Mouse (Mus musculus): ENCODE results near the gene Gm28372. TPM values are rescaled to one million over a fixed set of nuclear protein-coding genes. Genes with fewer than 3 reads are reported as not detected.
"Not testable (repeated sequence)": the region's sequence is repeated elsewhere in the genome, so short reads cannot be mapped to it uniquely, and the experiment has no call there.

Gm28372 gene
- not detected in 2 replicates for polyA plus RNA-seq (2015; fragmentation: Nextera tagmentation; extraction: Ambion mirVana)

- no peak within 1 kb of the TSS for H3K9ac ChIP-seq
- WGBS (ENCODE audit: insufficient replicate concordance), result 48% methylated on average over 1 of the region's 1 CpGs
- DNase-seq (no peak), ATAC-seq (ENCODE audit: low read depth) (no peak)
- H3K27me3 ChIP-seq, result 0 out of 2 replicates have a peak, but pooled peaks cover under 1% of the 10 kb centered on the region
- H3K27ac ChIP-seq, result no peak within 1 kb of the TSS
- no peaks in the 10 kb centered on the region for H3K9me3 ChIP-seq (replicated peaks)
- H3K4me3 ChIP-seq (replicated peaks), result no peak within 1 kb of the TSS
- no peak within 1 kb of the TSS for H3K4me2 ChIP-seq
- H3K4me1 ChIP-seq (replicated peaks), result no peaks in the 10 kb centered on the region
- no peaks in the 10 kb centered on the region for H3K36me3 ChIP-seq
These were observed at the start of gene Gm28372, which contains the start of gene 1700020A23Rik for GRCm38 (mm10) chr2:130404939-130405338. Gene Gm28372 (plus strand): TSS chr2:130405239. Gene 1700020A23Rik (plus strand): TSS chr2:130405259.

- Histone ChIP-seq H3K27ac (no peak overlapping the region), H3K27me3 (peaks cover 51% of the 10 kb centered on the region), H3K4me2 (no peak overlapping the region), H3K4me1 (replicated peaks) (no peaks in the 10 kb centered on the region), H3K9ac (no peak overlapping the region), H3K4me3 (replicated peaks) (no peak overlapping the region), H3K36me3 (no peaks in the 10 kb centered on the region), H3K9me3 (replicated peaks) (no peaks in the 10 kb centered on the region)
- WGBS (ENCODE audit: insufficient replicate concordance), result 73% methylated on average over 5 of the region's 5 CpGs
- DNase-seq (no peak), ATAC-seq (ENCODE audit: low read depth) (no peak)
These were observed 47.5 kb upstream of the Gm28372 start for GRCm38 (mm10) chr2:130357551-130357950.

GRCm38 (mm10) chr2:130358852-130359251 is 46.2 kb upstream of the Gm28372 start:
- Histone ChIP-seq H3K27me3 (peaks cover 64% of the 10 kb centered on the region), H3K27ac (no peak overlapping the region), H3K9me3 (replicated peaks) (no peaks in the 10 kb centered on the region), H3K36me3 (no peaks in the 10 kb centered on the region), H3K9ac (no peak overlapping the region), H3K4me1 (replicated peaks) (no peaks in the 10 kb centered on the region), H3K4me3 (replicated peaks) (no peak overlapping the region), H3K4me2 (no peak overlapping the region)
- no peak for DNase-seq
- no peak for ATAC-seq (ENCODE audit: low read depth)
- 10% methylated on average over 5 of the region's 5 CpGs for WGBS (ENCODE audit: insufficient replicate concordance)

- Histone ChIP-seq H3K4me3 (replicated peaks) (no peak overlapping the region), H3K9me3 (replicated peaks) (no peaks in the 10 kb centered on the region), H3K9ac (no peak overlapping the region), H3K36me3 (no peaks in the 10 kb centered on the region), H3K27me3 (peaks cover 92% of the 10 kb centered on the region), H3K4me1 (replicated peaks) (no peaks in the 10 kb centered on the region), H3K4me2 (no peak overlapping the region), H3K27ac (no peak overlapping the region)
- DNase-seq (no peak), ATAC-seq (ENCODE audit: low read depth) (no peak)
- 1% methylated on average over 14 of the region's 14 CpGs for WGBS (ENCODE audit: insufficient replicate concordance)
These were observed 42.5 kb upstream of the Gm28372 start for GRCm38 (mm10) chr2:130362511-130363026.

- Histone ChIP-seq H3K9me3 (replicated peaks) (no peaks in the 10 kb centered on the region), H3K4me2 (peak overlapping the region; percentile 57), H3K27ac (no peak overlapping the region), H3K4me3 (replicated peaks) (peak overlapping the region; percentile 37), H3K27me3 (peaks cover 63% of the 10 kb centered on the region), H3K4me1 (replicated peaks) (no peaks in the 10 kb centered on the region), H3K9ac (peak overlapping the region; percentile 17; the same call in 1 of the 2 replicates), H3K36me3 (no peaks in the 10 kb centered on the region)
- DNase-seq, result no peak
- no peak for ATAC-seq (ENCODE audit: low read depth)
- 8% methylated on average over 30 of the region's 30 CpGs for WGBS (ENCODE audit: insufficient replicate concordance)
These were observed 39.6 kb upstream of the Gm28372 start for GRCm38 (mm10) chr2:130365211-130366094.

- Histone ChIP-seq H3K27me3 (peaks cover 44% of the 10 kb centered on the region), H3K36me3 (no peaks in the 10 kb centered on the region), H3K4me2 (no peak overlapping the region), H3K9me3 (replicated peaks) (no peaks in the 10 kb centered on the region), H3K4me1 (replicated peaks) (peaks cover 16% of the 10 kb centered on the region), H3K27ac (no peak overlapping the region), H3K9ac (no peak overlapping the region), H3K4me3 (replicated peaks) (no peak overlapping the region)
- WGBS (ENCODE audit: insufficient replicate concordance), result 32% methylated on average over 4 of the region's 4 CpGs
- ATAC-seq (ENCODE audit: low read depth), result no peak
- DNase-seq, result no peak
These were observed 37.7 kb upstream of the Gm28372 start for GRCm38 (mm10) chr2:130367386-130367785.

- ATAC-seq (ENCODE audit: low read depth), result 0 out of 2 replicates have a peak, but pooled peaks have one; percentile 54
- peaks cover 28% of the 10 kb centered on the region for H3K4me1 ChIP-seq (replicated peaks)
These were observed 32.0 kb upstream of the Gm28372 start for GRCm38 (mm10) chr2:130373026-130373425.

GRCm38 (mm10) chr2:130374951-130375350 is 30.1 kb upstream of the Gm28372 start:
- WGBS (ENCODE audit: insufficient replicate concordance), result 65% methylated on average over 4 of the region's 4 CpGs
- no peak for ATAC-seq (ENCODE audit: low read depth)

More at GRCm38 (mm10) chr2:130373026-130373425, 32.0 kb upstream of the Gm28372 start:
- not testable (repeated sequence) for H3K9ac ChIP-seq; H3K27me3 ChIP-seq; H3K4me2 ChIP-seq; H3K4me3 ChIP-seq (replicated peaks); H3K27ac ChIP-seq; H3K36me3 ChIP-seq; H3K9me3 ChIP-seq (replicated peaks)
- 4% methylated on average over 1 of the region's 1 CpGs for WGBS (ENCODE audit: insufficient replicate concordance)
- peak; percentile 27 for DNase-seq

GRCm38 (mm10) chr2:130383205-130383604 is 21.8 kb upstream of the Gm28372 start:
- Histone ChIP-seq H3K36me3 (no peaks in the 10 kb centered on the region), H3K4me1 (replicated peaks) (no peaks in the 10 kb centered on the region), H3K9ac (no peak overlapping the region), H3K4me2 (no peak overlapping the region), H3K27me3 (peaks cover 16% of the 10 kb centered on the region), H3K4me3 (replicated peaks) (no peak overlapping the region), H3K9me3 (replicated peaks) (no peaks in the 10 kb centered on the region), H3K27ac (no peak overlapping the region)
- DNase-seq (no peak), ATAC-seq (ENCODE audit: low read depth) (no peak)
- WGBS (ENCODE audit: insufficient replicate concordance), result 48% methylated on average over 3 of the region's 3 CpGs

More at GRCm38 (mm10) chr2:130374951-130375350, 30.1 kb upstream of the Gm28372 start:
- Histone ChIP-seq H3K9ac (no peak overlapping the region), H3K4me3 (replicated peaks) (no peak overlapping the region), H3K36me3 (no peaks in the 10 kb centered on the region), H3K4me1 (replicated peaks) (peaks cover 28% of the 10 kb centered on the region), H3K27ac (no peak overlapping the region), H3K9me3 (replicated peaks) (no peaks in the 10 kb centered on the region), H3K4me2 (no peak overlapping the region), H3K27me3 (peaks cover 6% of the 10 kb centered on the region; the same call in 1 of the 2 replicates)
- DNase-seq, result no peak

- WGBS (ENCODE audit: insufficient replicate concordance), result 62% methylated on average over 6 of the region's 6 CpGs
- DNase-seq, result no peak
- H3K4me3 ChIP-seq (replicated peaks), result no peak overlapping the region
These were observed 21.1 kb upstream of the Gm28372 start for GRCm38 (mm10) chr2:130383895-130384294.

GRCm38 (mm10) chr2:130386212-130386611 is 18.8 kb upstream of the Gm28372 start:
- WGBS (ENCODE audit: insufficient replicate concordance), result 38% methylated on average over 1 of the region's 1 CpGs
- ATAC-seq (ENCODE audit: low read depth), result no peak
- H3K9me3 ChIP-seq (replicated peaks), result no peaks in the 10 kb centered on the region

More at GRCm38 (mm10) chr2:130383895-130384294, 21.1 kb upstream of the Gm28372 start:
- ATAC-seq (ENCODE audit: low read depth), result no peak
- Histone ChIP-seq H3K9ac (no peak overlapping the region), H3K9me3 (replicated peaks) (no peaks in the 10 kb centered on the region), H3K4me2 (no peak overlapping the region), H3K36me3 (no peaks in the 10 kb centered on the region), H3K27ac (no peak overlapping the region), H3K4me1 (replicated peaks) (no peaks in the 10 kb centered on the region), H3K27me3 (peaks cover 15% of the 10 kb centered on the region)

More at GRCm38 (mm10) chr2:130386212-130386611, 18.8 kb upstream of the Gm28372 start:
- no peak for DNase-seq
- H3K9ac ChIP-seq, result no peak overlapping the region
- H3K27ac ChIP-seq, result no peak overlapping the region
- H3K4me2 ChIP-seq, result no peak overlapping the region
- no peaks in the 10 kb centered on the region for H3K4me1 ChIP-seq (replicated peaks)
- H3K27me3 ChIP-seq, result peaks cover 6% of the 10 kb centered on the region; the same call in 1 of the 2 replicates
- H3K36me3 ChIP-seq, result no peaks in the 10 kb centered on the region
- H3K4me3 ChIP-seq (replicated peaks), result no peak overlapping the region

All from liver, embryonic 13.5 days (tissue).